Mouse (Mus musculus): ENCODE measurements around the gene Sesn3.

The Sesn3 gene

DNA sequence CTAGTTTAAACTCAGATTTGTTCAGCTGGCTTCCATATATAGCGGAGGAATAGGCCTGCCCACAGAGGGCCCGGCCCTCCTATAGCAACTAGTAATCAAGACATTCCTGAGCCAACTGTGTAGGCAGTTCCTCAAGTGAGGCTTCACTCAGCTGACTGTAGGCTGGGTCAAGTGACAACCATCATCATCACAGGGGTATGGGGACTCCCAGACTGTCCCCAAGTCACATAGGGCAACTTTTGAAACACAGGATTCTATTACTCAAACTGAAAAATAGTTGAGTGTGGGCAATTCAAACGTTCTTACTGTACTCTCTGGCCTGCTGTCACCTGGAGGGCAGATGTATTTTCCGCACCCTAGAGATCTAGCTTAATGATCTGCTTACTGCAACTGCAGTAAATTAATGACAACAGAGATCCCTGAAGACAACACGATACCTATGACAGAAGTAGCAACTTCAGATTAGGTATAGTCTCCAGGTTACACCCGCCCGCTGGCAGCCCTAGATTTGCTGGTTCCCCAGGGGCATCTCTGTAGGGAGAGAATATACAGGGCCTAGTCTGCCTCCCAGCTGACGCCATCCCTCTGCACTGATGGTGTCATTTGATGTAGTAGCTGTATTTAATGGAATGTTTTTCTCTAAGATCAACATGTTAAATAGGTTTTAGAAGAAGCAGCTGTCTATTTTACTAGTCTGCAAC, 87.4 kb downstream of the Sesn3 start:
- no peak for DNase-seq

DNA sequence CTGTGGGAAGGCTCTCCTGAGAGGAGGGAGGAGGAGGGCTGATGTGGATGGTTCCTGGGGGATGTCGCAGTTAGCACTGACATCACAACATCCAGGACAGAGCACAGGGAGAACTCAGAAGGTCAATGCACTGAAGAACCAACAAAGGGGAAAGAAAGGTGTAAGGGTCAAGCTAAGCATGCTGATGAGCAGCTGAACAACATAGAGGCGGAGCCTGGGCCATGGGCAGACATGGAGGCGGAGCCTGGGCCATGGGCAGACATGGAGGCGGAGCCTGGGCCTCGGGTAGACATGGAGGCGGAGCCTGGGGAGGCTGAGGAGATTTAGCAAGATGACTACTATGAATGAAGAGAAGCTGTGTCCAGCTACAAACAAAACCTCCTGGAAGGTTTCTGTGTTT, 88.7 kb downstream of the Sesn3 start:
- DNase-seq: peak; percentile 13 to 30

GRCm38 (mm10) chr9:14364719-14365118, 89.9 kb downstream of the Sesn3 start:
- no peak for DNase-seq

- no peak for DNase-seq
Observed at GRCm38 (mm10) chr9:14365481-14366125, 90.7 kb downstream of the Sesn3 start.

DNA sequence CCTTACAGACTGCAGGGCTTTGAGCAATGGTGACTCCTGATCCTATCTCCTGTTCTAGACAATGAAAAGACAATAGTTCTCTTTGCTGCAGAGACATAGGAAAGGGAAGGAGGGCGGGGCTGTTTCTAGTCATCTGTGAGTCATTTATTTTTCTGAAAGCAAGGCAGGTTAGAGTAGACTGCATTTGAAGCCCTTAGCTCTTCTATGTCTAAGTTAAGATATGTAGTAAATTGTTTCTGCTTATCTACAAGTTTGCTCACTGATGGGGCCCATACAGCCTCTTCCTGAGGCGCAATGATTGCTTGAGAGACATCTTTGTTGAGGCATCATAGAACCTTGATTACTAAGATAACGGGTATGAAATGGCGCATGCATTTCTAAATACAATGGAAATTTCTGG, 93.0 kb downstream of the Sesn3 start:
- DNase-seq: no peak

DNA sequence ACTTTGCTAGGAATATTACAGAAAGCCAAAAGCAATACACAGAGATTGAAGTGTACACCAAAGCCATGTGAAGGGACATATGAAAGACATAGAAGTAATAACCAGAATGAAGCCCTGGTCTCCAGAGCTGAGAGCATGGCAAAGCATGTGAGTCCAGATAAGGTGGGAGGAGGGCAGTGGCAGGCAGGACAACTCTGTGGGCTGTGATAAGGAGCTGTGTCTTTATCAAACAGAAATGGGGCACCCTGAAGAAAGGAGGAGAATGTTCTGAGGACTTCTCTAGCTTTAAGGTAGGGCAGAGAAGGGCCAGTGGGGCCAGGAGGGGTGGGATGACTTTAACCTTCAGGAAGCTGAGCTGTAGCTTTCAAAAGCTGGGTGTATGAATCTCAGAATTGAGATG, 94.4 kb downstream of the Sesn3 start:
- DNase-seq: no peak

GRCm38 (mm10) chr9:14372440-14372839, 97.6 kb downstream of the Sesn3 start:
- no peak for DNase-seq

GRCm38 (mm10) chr9:14376149-14376548, 101.3 kb downstream of the Sesn3 start:
- no peak for DNase-seq

DNA sequence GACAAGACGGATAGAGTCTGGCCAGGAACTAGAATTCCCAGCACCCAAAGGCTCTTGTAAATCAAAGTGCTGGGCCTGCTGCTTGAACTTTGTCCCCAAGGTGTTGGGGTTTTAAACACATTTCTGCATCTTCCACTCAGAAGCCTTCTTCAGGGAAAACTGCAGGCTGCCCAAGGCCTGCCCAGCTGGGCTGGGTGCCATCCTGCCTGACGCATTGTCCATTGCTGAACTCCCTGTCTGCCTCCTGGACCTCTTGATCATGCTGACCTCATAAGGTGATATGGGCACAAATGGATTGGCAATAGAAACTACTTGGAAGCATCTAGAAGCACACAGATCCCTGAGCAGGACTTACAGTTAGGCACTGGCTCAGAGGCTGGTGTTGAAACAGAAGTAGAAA, 103.3 kb downstream of the Sesn3 start:
- DNase-seq: no peak

DNA sequence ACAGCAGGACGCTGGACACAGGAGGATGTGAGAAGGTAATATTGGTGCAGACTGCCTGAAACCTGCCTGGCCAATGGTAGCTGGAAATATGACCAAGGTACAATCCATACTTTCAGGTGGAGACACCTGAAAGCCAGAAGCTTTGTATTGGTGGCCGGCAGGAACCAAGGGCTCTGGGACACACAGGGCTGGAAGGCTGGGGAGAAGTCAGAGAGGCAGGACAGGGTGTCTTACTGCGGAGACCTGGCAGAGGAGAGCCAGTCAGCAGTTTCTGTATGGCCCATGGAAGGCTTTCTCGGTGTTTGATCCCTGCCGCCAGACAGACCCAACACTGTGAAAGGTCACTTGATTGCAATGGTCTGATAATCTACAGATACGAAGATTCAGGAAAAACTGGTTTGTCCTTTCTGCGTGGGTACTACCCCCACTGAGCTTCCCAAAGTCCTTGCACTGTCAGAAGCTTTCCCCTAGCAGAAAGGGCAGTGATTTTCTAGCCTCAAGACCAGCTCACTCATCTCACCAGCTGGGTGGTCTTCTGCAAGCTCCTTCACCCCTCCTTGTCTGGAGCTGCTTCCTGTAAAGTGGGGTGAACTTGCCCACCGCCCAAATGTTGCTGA, 105.0 kb downstream of the Sesn3 start:
- no peak for DNase-seq

GRCm38 (mm10) chr9:14380386-14381285, 105.8 kb downstream of the Sesn3 start:
- peak; percentile 72 to 82 for DNase-seq

DNA sequence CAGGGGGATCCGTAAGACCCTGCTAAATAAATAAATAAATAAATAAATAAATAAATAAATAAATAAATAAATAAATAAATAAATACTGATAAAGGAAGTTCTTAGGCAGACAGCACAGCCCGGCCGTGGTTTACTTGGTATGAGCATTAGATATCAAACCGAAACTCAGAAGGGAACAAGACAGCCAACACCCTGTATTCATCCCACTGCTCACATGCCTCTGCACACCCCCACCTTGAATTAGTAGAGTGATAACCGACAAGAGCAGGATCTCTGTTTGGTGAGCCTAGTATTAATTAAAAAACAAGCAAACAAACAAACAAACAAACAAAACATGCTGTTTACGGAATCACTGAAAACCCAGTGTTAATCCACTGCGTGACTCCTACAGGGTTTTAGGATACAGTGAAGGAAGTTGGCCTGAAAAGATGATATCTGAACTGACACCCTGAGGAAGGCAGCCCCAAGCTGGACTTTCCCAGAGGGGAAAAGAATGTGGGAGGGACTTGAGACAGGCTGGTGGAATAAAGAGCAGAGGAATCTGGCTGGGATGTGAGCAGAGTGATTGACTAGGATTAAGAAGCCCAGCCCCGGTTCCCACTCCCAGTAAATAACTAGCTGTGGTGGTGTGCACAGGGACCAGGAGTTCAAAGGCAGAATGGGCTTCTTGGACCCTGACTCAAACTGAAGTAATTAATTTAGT, 106.6 kb downstream of the Sesn3 start, which contains the start of gene Endod1:
Gene Endod1 (minus strand): TSS at position 155 of the 703 bp plus-strand sequence.
- DNase-seq: no peak

DNA sequence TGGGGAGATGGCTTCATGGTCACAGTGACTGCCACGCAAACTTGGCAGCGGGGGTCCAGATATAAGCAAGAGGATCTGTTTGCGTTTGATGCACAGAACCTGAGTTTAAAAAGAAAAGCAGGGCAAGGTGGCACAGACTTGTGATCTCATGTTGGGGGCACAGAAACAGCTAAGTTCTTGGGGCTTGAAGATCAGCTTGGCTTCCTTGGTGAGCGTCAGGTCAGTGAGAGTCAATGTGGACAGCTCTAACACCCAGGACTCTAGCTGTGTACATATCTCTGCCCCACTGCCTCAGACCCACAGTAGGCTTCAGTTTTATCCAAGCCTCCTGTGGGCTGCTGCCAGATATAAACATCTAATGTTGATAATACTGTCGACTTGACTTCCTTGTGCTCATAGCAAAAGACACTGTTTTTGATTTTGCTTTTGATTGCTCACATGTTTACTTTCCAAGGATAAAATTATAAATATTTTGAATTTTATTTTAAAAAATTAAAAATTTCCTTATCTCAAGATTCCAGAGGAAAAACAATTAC, 107.5 kb downstream of the Sesn3 start:
- DNase-seq: no peak

All from thymus, postnatal 36 days (tissue).